Mouse (Mus musculus): Measurements from ENCODE around the gene Txlnb. TPM values are rescaled to one million over a fixed set of nuclear protein-coding genes. Genes with fewer than 3 reads are reported as not detected.
"Not testable (repeated sequence)": the region's sequence is repeated elsewhere in the genome, so short reads cannot be mapped to it uniquely, and the experiment has no call there.

Txlnb gene
- polyA plus RNA-seq, 1 experiment from 2014 or later = 4.2 TPM

- no peak overlapping the region for H3K9ac ChIP-seq (ENCODE audit: low read length)
- H3K4me1 ChIP-seq (ENCODE audit: control insufficient read depth, insufficient read depth, low read length) = no peaks in the 10 kb centered on the region
- DNase-seq (ENCODE audit: low spot score) = no peak
- WGBS = 92% methylated on average over 3 of the region's 3 CpGs
- no peak overlapping the region for H3K4me3 ChIP-seq (ENCODE audit: low read depth, low read length)
- H3K36me3 ChIP-seq (ENCODE audit: control insufficient read depth, insufficient read depth, low read length) = no peaks in the 10 kb centered on the region
- no peak overlapping the region for H3K27ac ChIP-seq (ENCODE audit: low read depth, low read length)
- ATAC-seq (ENCODE audit: insufficient read depth, low FRiP score, low TSS enrichment) = no peak
- H3K4me2 ChIP-seq (ENCODE audit: low read depth) = no peak overlapping the region
- no peaks in the 10 kb centered on the region for H3K9me3 ChIP-seq (ENCODE audit: control insufficient read depth, low read length)
- H3K27me3 ChIP-seq (ENCODE audit: control insufficient read depth, insufficient read depth, low read length) = no peaks in the 10 kb centered on the region
These were observed 21.7 kb upstream of the Txlnb start for GRCm38 (mm10) chr10:17774366-17774765.

GRCm38 (mm10) chr10:17775079-17775478, 20.9 kb upstream of the Txlnb start:
- no peak overlapping the region for H3K9ac ChIP-seq (ENCODE audit: low read length)
- WGBS = 80% methylated on average over 4 of the region's 4 CpGs
- DNase-seq (ENCODE audit: low spot score) (no peak), ATAC-seq (ENCODE audit: insufficient read depth, low FRiP score, low TSS enrichment) (no peak)
- no peaks in the 10 kb centered on the region for H3K27me3 ChIP-seq (ENCODE audit: control insufficient read depth, insufficient read depth, low read length)
- no peaks in the 10 kb centered on the region for H3K36me3 ChIP-seq (ENCODE audit: control insufficient read depth, insufficient read depth, low read length)
- no peak overlapping the region for H3K4me2 ChIP-seq (ENCODE audit: low read depth)
- H3K27ac ChIP-seq (ENCODE audit: low read depth, low read length) = no peak overlapping the region
- H3K4me3 ChIP-seq (ENCODE audit: low read depth, low read length) = no peak overlapping the region
- no peaks in the 10 kb centered on the region for H3K9me3 ChIP-seq (ENCODE audit: control insufficient read depth, low read length)
- H3K4me1 ChIP-seq (ENCODE audit: control insufficient read depth, insufficient read depth, low read length) = no peaks in the 10 kb centered on the region

GRCm38 (mm10) chr10:17776684-17777083, 19.3 kb upstream of the Txlnb start:
- 83% methylated on average over 4 of the region's 4 CpGs for WGBS
- not testable (repeated sequence) for H3K36me3 ChIP-seq (ENCODE audit: control insufficient read depth, insufficient read depth, low read length); H3K4me1 ChIP-seq (ENCODE audit: control insufficient read depth, insufficient read depth, low read length); H3K4me3 ChIP-seq (ENCODE audit: low read depth, low read length); H3K4me2 ChIP-seq (ENCODE audit: low read depth); DNase-seq (ENCODE audit: low spot score); H3K9ac ChIP-seq (ENCODE audit: low read length); ATAC-seq (ENCODE audit: insufficient read depth, low FRiP score, low TSS enrichment); H3K27ac ChIP-seq (ENCODE audit: low read depth, low read length); H3K27me3 ChIP-seq (ENCODE audit: control insufficient read depth, insufficient read depth, low read length); H3K9me3 ChIP-seq (ENCODE audit: control insufficient read depth, low read length)

- no peak overlapping the region for H3K9ac ChIP-seq (ENCODE audit: low read length)
- no peaks in the 10 kb centered on the region for H3K9me3 ChIP-seq (ENCODE audit: control insufficient read depth, low read length)
- H3K4me2 ChIP-seq (ENCODE audit: low read depth) = no peak overlapping the region
- no peak overlapping the region for H3K4me3 ChIP-seq (ENCODE audit: low read depth, low read length)
- 89% methylated on average over 3 of the region's 3 CpGs for WGBS
- H3K36me3 ChIP-seq (ENCODE audit: control insufficient read depth, insufficient read depth, low read length) = no peaks in the 10 kb centered on the region
- no peak for DNase-seq (ENCODE audit: low spot score)
- no peak for ATAC-seq (ENCODE audit: insufficient read depth, low FRiP score, low TSS enrichment)
- H3K27me3 ChIP-seq (ENCODE audit: control insufficient read depth, insufficient read depth, low read length) = no peaks in the 10 kb centered on the region
- H3K4me1 ChIP-seq (ENCODE audit: control insufficient read depth, insufficient read depth, low read length) = no peaks in the 10 kb centered on the region
- no peak overlapping the region for H3K27ac ChIP-seq (ENCODE audit: low read depth, low read length)
These were observed 9.3 kb upstream of the Txlnb start for GRCm38 (mm10) chr10:17786771-17787170.

- DNase-seq (ENCODE audit: low spot score) = no peak
- Histone ChIP-seq H3K27me3 (ENCODE audit: control insufficient read depth, insufficient read depth, low read length) (no peaks in the 10 kb centered on the region), H3K27ac (ENCODE audit: low read depth, low read length) (no peak overlapping the region), H3K4me3 (ENCODE audit: low read depth, low read length) (no peak overlapping the region), H3K36me3 (ENCODE audit: control insufficient read depth, insufficient read depth, low read length) (no peaks in the 10 kb centered on the region), H3K4me2 (ENCODE audit: low read depth) (no peak overlapping the region), H3K4me1 (ENCODE audit: control insufficient read depth, insufficient read depth, low read length) (no peaks in the 10 kb centered on the region), H3K9ac (ENCODE audit: low read length) (no peak overlapping the region), H3K9me3 (ENCODE audit: control insufficient read depth, low read length) (no peaks in the 10 kb centered on the region)
- 82% methylated on average over 1 of the region's 1 CpGs for WGBS
- ATAC-seq (ENCODE audit: insufficient read depth, low FRiP score, low TSS enrichment) = no peak
These were observed 8.1 kb upstream of the Txlnb start for GRCm38 (mm10) chr10:17787938-17788337.

- Histone ChIP-seq H3K4me3 (ENCODE audit: low read depth, low read length) (no peak overlapping the region), H3K4me2 (ENCODE audit: low read depth) (no peak overlapping the region), H3K9me3 (ENCODE audit: control insufficient read depth, low read length) (no peaks in the 10 kb centered on the region), H3K27ac (ENCODE audit: low read depth, low read length) (no peak overlapping the region), H3K4me1 (ENCODE audit: control insufficient read depth, insufficient read depth, low read length) (no peaks in the 10 kb centered on the region), H3K27me3 (ENCODE audit: control insufficient read depth, insufficient read depth, low read length) (no peaks in the 10 kb centered on the region), H3K9ac (ENCODE audit: low read length) (no peak overlapping the region), H3K36me3 (ENCODE audit: control insufficient read depth, insufficient read depth, low read length) (no peaks in the 10 kb centered on the region)
- DNase-seq (ENCODE audit: low spot score) (no peak), ATAC-seq (ENCODE audit: insufficient read depth, low FRiP score, low TSS enrichment) (no peak)
- WGBS = 83% methylated on average over 4 of the region's 4 CpGs
These were observed 7.7 kb upstream of the Txlnb start for GRCm38 (mm10) chr10:17788347-17788746.

- no peaks in the 10 kb centered on the region for H3K9me3 ChIP-seq (ENCODE audit: control insufficient read depth, low read length)
- DNase-seq (ENCODE audit: low spot score) = no peak
- H3K27me3 ChIP-seq (ENCODE audit: control insufficient read depth, insufficient read depth, low read length) = no peaks in the 10 kb centered on the region
- no peak overlapping the region for H3K27ac ChIP-seq (ENCODE audit: low read depth, low read length)
- ATAC-seq (ENCODE audit: insufficient read depth, low FRiP score, low TSS enrichment) = no peak
- WGBS = 83% methylated on average over 5 of the region's 5 CpGs
- no peaks in the 10 kb centered on the region for H3K36me3 ChIP-seq (ENCODE audit: control insufficient read depth, insufficient read depth, low read length)
- no peak overlapping the region for H3K4me2 ChIP-seq (ENCODE audit: low read depth)
- peaks cover 5% of the 10 kb centered on the region; the same call in 1 of the 2 replicates for H3K4me1 ChIP-seq (ENCODE audit: control insufficient read depth, insufficient read depth, low read length)
- no peak overlapping the region for H3K9ac ChIP-seq (ENCODE audit: low read length)
- no peak overlapping the region for H3K4me3 ChIP-seq (ENCODE audit: low read depth, low read length)
These were observed 2.1 kb upstream of the Txlnb start for GRCm38 (mm10) chr10:17793926-17794325.

- no peaks in the 10 kb centered on the region for H3K36me3 ChIP-seq (ENCODE audit: control insufficient read depth, insufficient read depth, low read length)
- H3K4me1 ChIP-seq (ENCODE audit: control insufficient read depth, insufficient read depth, low read length) = peaks cover 5% of the 10 kb centered on the region; the same call in 1 of the 2 replicates
- H3K4me3 ChIP-seq (ENCODE audit: low read depth, low read length) = no peak overlapping the region
- WGBS = 91% methylated on average over 5 of the region's 5 CpGs
- DNase-seq (ENCODE audit: low spot score) (no peak), ATAC-seq (ENCODE audit: insufficient read depth, low FRiP score, low TSS enrichment) (no peak)
- no peak overlapping the region for H3K9ac ChIP-seq (ENCODE audit: low read length)
- no peaks in the 10 kb centered on the region for H3K27me3 ChIP-seq (ENCODE audit: control insufficient read depth, insufficient read depth, low read length)
- no peaks in the 10 kb centered on the region for H3K9me3 ChIP-seq (ENCODE audit: control insufficient read depth, low read length)
- no peak overlapping the region for H3K27ac ChIP-seq (ENCODE audit: low read depth, low read length)
- no peak overlapping the region for H3K4me2 ChIP-seq (ENCODE audit: low read depth)
These were observed 1.6 kb upstream of the Txlnb start for GRCm38 (mm10) chr10:17794443-17794842.

GRCm38 (mm10) chr10:17795227-17795626, 799 bp upstream of the Txlnb start:
- H3K4me3 ChIP-seq (ENCODE audit: low read depth, low read length) = no peak overlapping the region
- no peak for DNase-seq (ENCODE audit: low spot score)
- H3K9me3 ChIP-seq (ENCODE audit: control insufficient read depth, low read length) = no peaks in the 10 kb centered on the region

More at GRCm38 (mm10) chr10:17795227-17795626, 799 bp upstream of the Txlnb start:
- Histone ChIP-seq H3K4me1 (ENCODE audit: control insufficient read depth, insufficient read depth, low read length) (peaks cover 5% of the 10 kb centered on the region; the same call in 1 of the 2 replicates), H3K36me3 (ENCODE audit: control insufficient read depth, insufficient read depth, low read length) (no peaks in the 10 kb centered on the region), H3K27me3 (ENCODE audit: control insufficient read depth, insufficient read depth, low read length) (no peaks in the 10 kb centered on the region), H3K27ac (ENCODE audit: low read depth, low read length) (no peak overlapping the region), H3K9ac (ENCODE audit: low read length) (no peak overlapping the region), H3K4me2 (ENCODE audit: low read depth) (no peak overlapping the region)
- no peak for ATAC-seq (ENCODE audit: insufficient read depth, low FRiP score, low TSS enrichment)
- WGBS = 90% methylated on average over 4 of the region's 4 CpGs

Measured in neural tube, embryonic 11.5 days (tissue).